Mouse (Mus musculus) fat pad, adult 2 months (tissue): Measurements from ENCODE around the gene Foxa1.

Experiments used
- DNase-seq: peaks from one replicate; pipeline ENCODE4 v3.0.0-alpha.2; 2011; ENCODE audit warnings: low read depth, low spot score; ENCODE audit errors: extremely low read depth

The Foxa1 gene

DNA sequence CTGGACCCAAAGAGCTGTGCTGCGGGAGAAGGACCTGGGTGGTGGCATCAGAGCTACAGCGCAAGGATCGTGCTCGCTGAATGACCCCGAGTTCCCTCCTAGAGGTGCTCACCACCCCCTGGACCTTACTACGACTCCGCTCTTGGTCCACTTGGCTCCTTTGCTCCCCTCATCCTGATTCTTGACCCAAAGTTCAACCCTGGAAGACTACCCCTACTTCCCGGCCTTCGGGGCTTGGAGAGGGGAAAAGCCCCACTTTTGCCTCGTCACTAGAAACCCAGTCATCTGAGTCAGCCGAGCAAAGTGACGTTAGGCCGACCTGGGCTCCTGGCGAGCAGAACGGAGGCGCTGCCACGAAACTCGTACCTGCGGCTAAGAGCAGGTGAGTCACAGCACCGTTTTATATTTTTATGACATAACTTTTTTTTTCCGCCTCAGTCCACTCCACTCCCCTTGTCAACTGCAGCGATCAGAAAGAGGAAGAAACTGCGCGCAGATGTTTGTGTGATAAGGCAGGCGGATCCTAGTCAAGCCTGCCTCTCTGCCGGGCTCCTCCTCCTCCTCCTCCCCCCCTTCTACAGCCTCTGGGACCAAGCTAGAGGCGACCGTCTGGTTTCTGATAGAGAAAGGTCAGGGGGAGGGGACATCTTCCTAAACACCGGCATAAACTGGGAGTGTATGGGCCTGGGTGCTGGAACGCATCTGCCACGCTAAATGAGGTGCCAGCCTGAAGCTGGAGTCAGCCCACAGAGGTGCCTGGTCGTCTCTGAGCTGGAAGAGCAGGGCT lies at the start of gene Foxa1:
Gene Foxa1 (minus strand): TSS at position 502 of the 787 bp plus-strand sequence.
- no peak for DNase-seq

- DNase-seq = no peak
Measured at GRCm38 (mm10) chr12:57575931-57576628, 29.4 kb upstream of the Foxa1 start.

DNA sequence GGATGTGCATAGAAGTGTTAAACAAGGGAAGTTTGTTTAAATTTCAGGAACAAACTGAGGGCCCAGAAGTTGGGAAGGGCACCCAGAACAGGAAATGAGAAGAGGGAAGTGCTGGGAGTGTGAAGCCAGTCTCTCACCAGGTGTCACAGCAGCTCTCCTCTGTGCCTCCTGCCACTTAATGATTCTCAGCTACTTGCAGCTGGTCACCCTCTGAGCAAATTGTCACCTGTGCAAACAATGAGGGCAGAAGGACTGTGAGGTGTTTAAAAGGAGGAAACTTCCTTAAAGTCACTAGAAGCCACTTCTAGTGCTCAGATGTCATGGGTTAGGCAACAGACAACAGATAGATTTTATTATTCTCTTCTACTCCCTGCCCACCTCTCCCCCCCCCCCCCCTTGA lies 25.7 kb upstream of the Foxa1 start:
- no peak for DNase-seq

- DNase-seq = no peak
Measured at GRCm38 (mm10) chr12:57571773-57572172, 25.1 kb upstream of the Foxa1 start.

GRCm38 (mm10) chr12:57563909-57564308 lies 17.2 kb upstream of the Foxa1 start, which contains the start of gene Ttc6:
Gene Ttc6, plus strand, starts transcription at chr12:57564113.
- no peak for DNase-seq

- DNase-seq = no peak
Measured at GRCm38 (mm10) chr12:57554091-57554490, 7.4 kb upstream of the Foxa1 start.

GRCm38 (mm10) chr12:57552286-57552685 lies 5.6 kb upstream of the Foxa1 start:
- DNase-seq = no peak

DNA sequence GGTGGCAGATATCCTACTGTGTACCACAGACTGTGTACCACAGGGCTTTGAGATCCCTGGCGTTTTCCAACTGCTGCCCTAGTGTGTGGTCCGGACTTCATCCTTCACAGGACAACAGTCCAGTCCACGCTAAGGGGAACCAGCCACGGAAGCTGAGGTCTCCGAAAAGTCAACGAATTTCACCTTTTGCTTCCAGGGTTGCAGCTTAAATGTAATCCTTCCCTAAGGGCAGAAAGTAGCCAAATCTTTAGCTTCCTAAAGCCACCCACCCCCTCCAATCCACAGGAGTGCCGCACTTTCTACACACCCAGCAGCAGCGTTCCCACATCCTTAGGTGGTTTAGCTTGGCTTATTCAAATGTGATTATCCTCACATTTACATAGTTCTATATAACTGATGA lies 4.2 kb upstream of the Foxa1 start:
- no peak for DNase-seq

- DNase-seq = no peak
Measured at GRCm38 (mm10) chr12:57550181-57550808, 3.6 kb upstream of the Foxa1 start.

DNA sequence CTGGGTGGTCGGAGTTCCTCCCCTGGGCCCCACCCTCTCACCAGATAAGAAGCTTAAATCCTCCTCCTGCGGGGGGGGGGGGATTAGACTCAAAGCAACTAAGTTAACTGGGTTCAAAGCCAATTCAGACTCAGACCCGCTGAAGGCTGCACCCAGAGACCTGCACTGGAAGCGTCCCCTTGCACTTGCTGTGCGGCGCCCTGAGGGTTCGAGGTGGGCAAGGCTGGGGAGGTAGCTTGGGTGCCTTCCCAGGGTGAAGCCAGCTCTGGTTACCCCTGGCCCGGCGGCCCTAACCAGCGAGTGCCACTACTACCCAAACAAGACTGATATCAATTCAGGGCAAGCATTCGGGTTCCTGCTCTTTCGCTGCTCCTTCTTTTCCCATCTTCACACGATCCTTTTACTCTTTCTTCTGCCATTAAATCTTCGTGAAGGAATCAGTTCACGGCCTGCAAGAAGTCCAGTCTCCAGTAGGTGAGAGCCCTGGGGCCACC lies 3.0 kb upstream of the Foxa1 start:
- no peak for DNase-seq

GRCm38 (mm10) chr12:57548981-57549666 lies 2.4 kb upstream of the Foxa1 start:
- no peak for DNase-seq

DNA sequence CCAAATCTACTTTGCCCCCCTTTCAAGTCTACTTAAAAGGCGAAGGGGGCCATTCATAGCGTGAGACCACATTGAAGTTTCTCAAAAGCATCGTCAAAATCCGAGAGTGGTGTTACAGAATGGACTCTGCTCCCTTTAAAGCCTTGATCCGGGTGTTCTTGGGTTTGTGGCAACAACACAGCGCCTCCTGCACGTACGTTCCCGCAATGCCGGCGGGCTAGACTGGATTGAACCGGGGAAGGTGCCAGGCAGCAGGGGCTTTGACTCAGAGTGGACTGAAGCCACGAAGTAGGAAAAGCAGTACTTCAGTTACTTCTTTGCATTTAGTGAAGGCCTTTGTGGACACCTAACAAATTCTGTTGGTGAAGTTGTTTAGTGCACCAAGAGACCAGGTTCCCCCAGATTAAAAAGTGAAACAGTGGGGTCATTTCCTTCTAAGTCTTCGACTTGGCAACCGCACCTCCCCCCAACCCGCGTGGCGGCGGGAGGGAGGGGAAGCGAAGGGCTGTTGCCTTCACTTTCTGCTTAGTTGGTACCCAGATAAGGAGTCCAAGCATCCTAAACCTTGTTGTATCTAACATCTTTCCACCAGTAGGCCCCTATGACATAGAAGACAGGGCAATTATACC lies 1.8 kb upstream of the Foxa1 start:
- DNase-seq = no peak

- DNase-seq = no peak
Measured at GRCm38 (mm10) chr12:57547890-57548289, 1.2 kb upstream of the Foxa1 start.

DNA sequence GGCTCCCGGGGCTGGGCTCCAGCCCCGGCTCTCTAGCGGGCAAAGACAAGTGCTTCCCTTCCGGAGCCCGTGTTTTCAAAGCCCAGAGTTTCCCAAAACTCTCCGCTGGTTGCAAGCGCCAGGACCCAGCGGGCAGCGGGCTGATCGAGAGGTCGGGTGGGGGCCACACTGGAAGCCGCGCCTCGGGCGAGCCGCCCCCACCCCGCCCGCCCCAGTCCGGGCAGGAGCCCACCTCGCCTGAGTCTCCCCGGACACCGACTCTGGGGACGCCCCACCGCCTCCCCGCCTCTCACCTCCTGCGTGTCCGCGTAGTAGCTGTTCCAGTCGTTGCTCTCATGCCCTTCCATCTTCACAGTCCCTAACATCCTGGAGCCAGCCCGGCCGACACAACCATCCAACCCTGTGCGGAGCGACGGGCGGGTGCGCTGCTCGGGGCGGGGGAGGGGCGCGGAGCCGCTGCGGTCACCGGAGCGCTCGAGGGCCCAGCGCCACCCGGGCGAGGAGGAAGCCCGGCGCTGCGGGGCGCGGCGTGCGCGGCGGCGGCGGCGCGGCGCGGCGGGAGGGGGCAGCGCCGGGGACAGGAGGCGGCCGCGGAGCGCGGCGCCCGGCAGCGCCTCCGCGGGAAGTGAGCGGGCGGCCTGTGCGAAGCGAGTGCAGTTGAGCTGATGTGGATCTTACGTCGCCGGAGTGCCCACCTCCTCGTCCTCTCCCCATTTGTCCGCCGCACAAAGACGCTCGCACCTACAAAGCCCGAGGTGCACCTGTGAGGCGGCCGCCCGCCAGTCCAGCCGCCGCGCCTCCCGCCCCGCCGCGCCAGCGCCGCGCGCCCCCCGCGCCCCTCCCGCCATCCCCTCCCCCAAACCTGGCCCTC lies 1.1 kb downstream of the Foxa1 start:
- DNase-seq = no peak

DNA sequence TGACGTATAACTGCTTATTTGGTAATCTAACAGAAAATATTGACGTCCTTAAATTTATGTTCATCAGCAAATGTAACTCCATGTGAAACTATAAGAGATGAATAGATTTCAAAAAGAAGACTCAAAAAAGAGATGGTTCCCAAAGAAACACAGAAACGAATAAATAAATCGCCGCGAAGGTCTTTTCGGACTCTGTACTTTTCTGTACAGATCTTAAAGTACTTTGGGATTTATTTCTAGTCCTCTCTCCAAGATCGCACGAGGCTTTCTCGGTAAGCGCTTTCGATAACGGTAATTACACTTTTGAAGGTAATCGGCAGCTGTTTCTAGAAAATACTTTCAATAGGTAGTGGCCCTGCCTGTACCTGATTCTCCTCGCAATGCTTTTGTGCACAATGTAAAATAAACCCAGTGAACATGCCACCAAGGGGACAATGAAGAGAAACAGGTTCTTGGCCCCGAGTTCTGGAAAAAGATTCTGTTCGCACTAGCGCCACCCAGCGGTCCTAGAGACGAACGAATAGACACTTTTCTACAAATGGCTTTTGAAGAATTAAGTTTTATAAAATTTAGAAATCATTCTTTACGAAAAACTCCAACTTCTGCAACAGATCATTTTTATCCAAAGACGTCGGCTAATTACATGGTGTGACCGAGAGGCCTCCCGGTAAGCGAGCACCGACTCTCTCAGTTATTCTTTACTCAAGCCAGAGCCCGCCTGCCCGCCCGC lies 1.9 kb downstream of the Foxa1 start:
- no peak for DNase-seq

DNA sequence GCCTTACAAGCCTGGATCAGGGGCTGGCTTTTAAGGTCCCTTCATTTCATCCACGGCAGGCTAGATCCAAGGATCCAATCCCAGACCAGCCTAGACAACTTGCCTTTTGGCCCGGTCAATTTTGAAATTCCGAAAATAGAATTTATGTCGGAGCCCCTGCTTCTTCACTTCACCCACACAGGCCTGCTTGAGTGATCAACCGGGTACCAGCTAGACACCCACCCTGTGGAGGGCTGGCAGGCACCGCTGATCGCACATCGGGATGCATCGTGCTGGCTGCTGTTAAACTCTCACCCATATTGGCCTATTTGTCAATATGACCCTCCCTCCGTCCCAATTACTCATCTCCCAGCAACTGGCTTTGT lies 3.1 kb downstream of the Foxa1 start:
- no peak for DNase-seq

- no peak for DNase-seq
Measured at GRCm38 (mm10) chr12:57542746-57543626, 3.7 kb downstream of the Foxa1 start.
